Mouse (Mus musculus) bone marrow macrophage, adult 2 months (primary cell): ENCODE data around the gene Rpgrip1l.

ENCODE experiments used
- CTCF ChIP-seq: IDR thresholded peaks from 2 replicates; pipeline ENCODE4 v1.5.1; 2012; ENCODE audit warnings: low read depth, mild to moderate bottlenecking, low read length, moderate library complexity
- POLR2A ChIP-seq: IDR thresholded peaks from 2 replicates; pipeline ENCODE4 v1.6.1; 2012; ENCODE audit warnings: mild to moderate bottlenecking, low read depth, low read length, borderline replicate concordance

- TF ChIP-seq CTCF (no peak), POLR2A (no peak)
These were observed 35.0 kb downstream of the Rpgrip1l start for GRCm38 (mm10) chr8:91278060-91278459.
